Mouse (Mus musculus): ENCODE measurements around the gene Csk. TPM values are rescaled to one million over a fixed set of nuclear protein-coding genes. Genes with fewer than 3 reads are reported as not detected.

Csk gene
- polyA plus RNA-seq, 1 experiment from 2014 or later: 25.5 TPM

GRCm38 (mm10) chr9:57602098-57602497 lies 51.3 kb downstream of the Csk start:
- Histone ChIP-seq H3K9ac (ENCODE audit: low read length) (no peak overlapping the region), H3K36me3 (ENCODE audit: control insufficient read depth, insufficient read depth, low read length) (no peaks in the 10 kb centered on the region), H3K4me1 (replicated peaks; ENCODE audit: control insufficient read depth, insufficient read depth, low read length) (peaks cover 14% of the 10 kb centered on the region), H3K27me3 (ENCODE audit: control insufficient read depth, insufficient read depth, low read depth, low read length) (peaks cover 10% of the 10 kb centered on the region), H3K9me3 (ENCODE audit: control insufficient read depth, low read length) (no peaks in the 10 kb centered on the region), H3K27ac (ENCODE audit: low read length) (no peak overlapping the region), H3K4me2 (ENCODE audit: low read depth, low read length) (no peak overlapping the region), H3K4me3 (ENCODE audit: low read length) (no peak overlapping the region)
- ATAC-seq (ENCODE audit: low read depth): no peak
- WGBS: 51% methylated on average over 8 of the region's 8 CpGs

GRCm38 (mm10) chr9:57601353-57601706 lies 52.1 kb downstream of the Csk start:
- WGBS: 15% methylated on average over 2 of the region's 2 CpGs
- no peak overlapping the region for H3K4me3 ChIP-seq (ENCODE audit: low read length)
- H3K9ac ChIP-seq (ENCODE audit: low read length): no peak overlapping the region
- H3K4me2 ChIP-seq (ENCODE audit: low read depth, low read length): no peak overlapping the region
- peaks cover 8% of the 10 kb centered on the region for H3K27me3 ChIP-seq (ENCODE audit: control insufficient read depth, insufficient read depth, low read depth, low read length)
- no peak for ATAC-seq (ENCODE audit: low read depth)
- no peak overlapping the region for H3K27ac ChIP-seq (ENCODE audit: low read length)
- no peaks in the 10 kb centered on the region for H3K36me3 ChIP-seq (ENCODE audit: control insufficient read depth, insufficient read depth, low read length)
- no peaks in the 10 kb centered on the region for H3K9me3 ChIP-seq (ENCODE audit: control insufficient read depth, low read length)
- peaks cover 14% of the 10 kb centered on the region for H3K4me1 ChIP-seq (replicated peaks; ENCODE audit: control insufficient read depth, insufficient read depth, low read length)

DNA sequence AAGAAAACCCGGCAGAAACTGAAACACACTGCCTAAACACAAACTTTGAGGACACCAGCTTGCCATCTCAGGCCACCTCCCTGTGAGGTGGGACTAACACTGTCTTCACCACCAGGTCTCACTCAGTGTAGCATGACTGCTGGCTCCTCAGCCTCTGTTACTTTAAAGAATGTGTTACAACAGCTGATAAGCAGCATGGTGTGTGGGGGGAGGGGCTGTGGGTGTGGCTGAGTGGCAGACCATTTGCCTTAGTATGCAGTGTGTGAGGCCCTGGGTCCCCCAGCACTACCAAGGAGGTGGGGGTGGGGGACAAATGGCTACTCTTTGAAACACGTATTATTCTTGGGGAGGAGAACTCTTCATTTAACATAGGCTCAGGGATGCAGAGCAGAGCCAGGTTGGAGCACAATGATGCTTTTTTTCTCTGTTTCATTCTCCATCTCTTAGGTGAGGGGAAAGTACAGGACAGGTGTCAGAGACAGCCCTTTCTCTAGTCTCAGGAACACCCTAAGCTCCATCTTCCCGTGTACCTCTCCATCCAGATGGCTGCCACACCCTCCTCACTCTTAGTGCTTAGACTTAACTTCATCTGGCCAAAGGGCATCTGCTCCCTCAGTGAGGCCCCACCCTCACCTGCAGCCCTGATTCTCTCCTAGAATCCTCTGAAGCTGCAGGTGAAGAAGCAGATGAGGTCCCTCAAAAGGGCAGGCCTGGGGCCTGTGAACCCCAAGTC lies 52.6 kb downstream of the Csk start:
- ATAC-seq (ENCODE audit: low read depth): 0 out of 2 replicates have a peak, but pooled peaks have one; percentile 20
- Histone ChIP-seq H3K36me3 (ENCODE audit: control insufficient read depth, insufficient read depth, low read length) (no peaks in the 10 kb centered on the region), H3K27me3 (ENCODE audit: control insufficient read depth, insufficient read depth, low read depth, low read length) (peaks cover 4% of the 10 kb centered on the region), H3K4me3 (ENCODE audit: low read length) (no peak overlapping the region), H3K4me1 (replicated peaks; ENCODE audit: control insufficient read depth, insufficient read depth, low read length) (peaks cover 14% of the 10 kb centered on the region), H3K9me3 (ENCODE audit: control insufficient read depth, low read length) (no peaks in the 10 kb centered on the region), H3K27ac (ENCODE audit: low read length) (no peak overlapping the region), H3K9ac (ENCODE audit: low read length) (no peak overlapping the region), H3K4me2 (ENCODE audit: low read depth, low read length) (no peak overlapping the region)
- 3% methylated on average over 3 of the region's 3 CpGs for WGBS

DNA sequence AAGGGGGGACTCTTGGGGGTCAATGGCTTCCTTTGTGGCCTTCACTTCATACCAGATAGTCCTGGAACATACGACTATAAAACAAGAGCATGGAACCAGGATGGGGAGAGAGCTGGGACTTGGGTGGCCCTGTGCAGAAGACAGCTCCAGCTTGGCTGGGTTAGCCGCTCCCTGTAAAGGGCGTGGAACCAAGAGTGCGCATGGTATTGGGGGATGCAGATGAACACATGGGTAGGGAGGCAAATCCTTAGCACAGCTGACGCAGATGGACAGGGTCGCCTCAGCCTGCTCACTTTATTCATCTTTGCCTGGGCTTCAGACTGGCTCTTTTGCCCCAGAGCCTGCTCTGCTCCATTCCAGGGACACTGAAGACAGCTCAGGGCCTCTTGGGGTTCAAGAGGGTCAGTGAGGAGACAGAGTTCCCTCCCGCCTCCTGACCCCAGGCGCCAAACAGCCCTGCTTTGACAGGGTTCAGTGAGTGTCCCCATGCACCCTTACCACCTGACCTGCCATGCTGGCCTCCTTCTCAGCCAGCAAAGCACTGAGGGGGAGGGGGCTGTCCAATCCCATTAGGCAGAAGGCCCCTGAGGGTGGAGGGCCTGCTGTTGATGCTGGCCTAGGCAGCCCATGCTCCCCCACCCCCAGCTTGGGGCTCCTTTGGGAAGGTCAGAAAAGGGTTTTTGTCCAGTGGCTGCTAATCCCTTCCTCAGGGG lies 54.4 kb downstream of the Csk start:
- Histone ChIP-seq H3K4me2 (ENCODE audit: low read depth, low read length) (no peak overlapping the region), H3K4me3 (ENCODE audit: low read length) (no peak overlapping the region), H3K27me3 (ENCODE audit: control insufficient read depth, insufficient read depth, low read depth, low read length) (no peaks in the 10 kb centered on the region), H3K4me1 (replicated peaks; ENCODE audit: control insufficient read depth, insufficient read depth, low read length) (peaks cover 14% of the 10 kb centered on the region), H3K9me3 (ENCODE audit: control insufficient read depth, low read length) (no peaks in the 10 kb centered on the region), H3K36me3 (ENCODE audit: control insufficient read depth, insufficient read depth, low read length) (0 out of 2 replicates have a peak, but pooled peaks cover 2% of the 10 kb centered on the region), H3K27ac (ENCODE audit: low read length) (no peak overlapping the region), H3K9ac (ENCODE audit: low read length) (no peak overlapping the region)
- ATAC-seq (ENCODE audit: low read depth): no peak
- WGBS: 51% methylated on average over 8 of the region's 8 CpGs

DNA sequence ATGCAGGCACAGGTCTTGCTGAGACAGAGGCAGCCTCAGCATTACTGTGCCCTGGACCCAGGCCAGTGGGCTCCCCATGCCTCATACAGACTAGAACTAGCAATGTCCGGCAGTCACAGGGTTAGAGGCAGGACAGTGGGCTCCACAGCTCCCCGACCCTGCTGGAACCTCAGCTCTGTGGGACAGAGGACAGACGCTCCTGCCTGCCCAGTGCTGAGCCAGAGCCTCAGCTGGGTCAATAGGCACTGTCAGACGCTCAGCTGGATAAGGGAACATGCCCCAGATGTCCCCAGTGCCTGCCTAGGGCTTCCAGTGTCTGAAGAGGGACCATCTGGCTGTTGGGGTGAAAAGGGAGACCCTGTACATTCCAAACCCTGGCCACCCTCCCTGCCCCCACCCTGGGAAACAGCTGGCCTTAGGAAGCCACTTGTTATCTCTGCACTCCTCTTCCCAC lies 55.5 kb downstream of the Csk start:
- WGBS: 20% methylated on average over 4 of the region's 4 CpGs
- H3K4me1 ChIP-seq (replicated peaks; ENCODE audit: control insufficient read depth, insufficient read depth, low read length): peaks cover 14% of the 10 kb centered on the region

DNA sequence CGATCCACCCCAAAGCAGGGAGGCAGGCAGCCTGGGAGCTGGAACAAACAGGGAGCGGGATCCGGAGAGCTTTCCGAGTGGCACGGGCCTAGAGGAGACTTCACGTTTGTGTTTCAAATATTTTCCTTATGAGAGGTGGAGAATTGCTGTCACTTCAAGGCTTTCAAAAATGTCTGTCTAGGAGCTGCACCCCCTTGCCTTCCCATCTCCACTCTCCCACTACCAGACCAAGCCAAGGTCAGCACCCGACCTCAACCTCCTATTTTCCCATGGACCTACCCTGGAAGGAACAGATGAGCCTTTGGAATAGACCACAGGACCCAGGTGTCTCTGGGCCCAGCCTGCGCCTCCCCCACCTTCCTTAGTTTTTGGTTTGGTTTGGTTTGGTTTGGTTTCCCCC lies 56.2 kb downstream of the Csk start:
- H3K27me3 ChIP-seq (ENCODE audit: control insufficient read depth, insufficient read depth, low read depth, low read length): no peaks in the 10 kb centered on the region
- H3K9ac ChIP-seq (ENCODE audit: low read length): no peak overlapping the region
- H3K4me1 ChIP-seq (replicated peaks; ENCODE audit: control insufficient read depth, insufficient read depth, low read length): peaks cover 14% of the 10 kb centered on the region
- no peak overlapping the region for H3K27ac ChIP-seq (ENCODE audit: low read length)
- H3K4me2 ChIP-seq (ENCODE audit: low read depth, low read length): no peak overlapping the region
- H3K4me3 ChIP-seq (ENCODE audit: low read length): no peak overlapping the region
- peaks cover 4% of the 10 kb centered on the region; the same call in 1 of the 2 replicates for H3K36me3 ChIP-seq (ENCODE audit: control insufficient read depth, insufficient read depth, low read length)
- 75% methylated on average over 8 of the region's 8 CpGs for WGBS
- H3K9me3 ChIP-seq (ENCODE audit: control insufficient read depth, low read length): no peaks in the 10 kb centered on the region
- ATAC-seq (ENCODE audit: low read depth): no peak

More for the DNA sequence above, 55.5 kb downstream of the Csk start:
- H3K9me3 ChIP-seq (ENCODE audit: control insufficient read depth, low read length): no peaks in the 10 kb centered on the region
- ATAC-seq (ENCODE audit: low read depth): 0 out of 2 replicates have a peak, but pooled peaks have one; percentile 13
- H3K9ac ChIP-seq (ENCODE audit: low read length): no peak overlapping the region
- H3K4me3 ChIP-seq (ENCODE audit: low read length): no peak overlapping the region
- H3K27me3 ChIP-seq (ENCODE audit: control insufficient read depth, insufficient read depth, low read depth, low read length): no peaks in the 10 kb centered on the region
- H3K4me2 ChIP-seq (ENCODE audit: low read depth, low read length): no peak overlapping the region
- H3K36me3 ChIP-seq (ENCODE audit: control insufficient read depth, insufficient read depth, low read length): peaks cover 4% of the 10 kb centered on the region; the same call in 1 of the 2 replicates
- no peak overlapping the region for H3K27ac ChIP-seq (ENCODE audit: low read length)

- Histone ChIP-seq H3K9me3 (ENCODE audit: control insufficient read depth, low read length) (no peaks in the 10 kb centered on the region), H3K4me3 (ENCODE audit: low read length) (no peak overlapping the region), H3K9ac (ENCODE audit: low read length) (no peak overlapping the region), H3K27me3 (ENCODE audit: control insufficient read depth, insufficient read depth, low read depth, low read length) (no peaks in the 10 kb centered on the region), H3K36me3 (ENCODE audit: control insufficient read depth, insufficient read depth, low read length) (peaks cover 4% of the 10 kb centered on the region; the same call in 1 of the 2 replicates), H3K4me1 (replicated peaks; ENCODE audit: control insufficient read depth, insufficient read depth, low read length) (peaks cover 10% of the 10 kb centered on the region), H3K4me2 (ENCODE audit: low read depth, low read length) (no peak overlapping the region), H3K27ac (ENCODE audit: low read length) (no peak overlapping the region)
- ATAC-seq (ENCODE audit: low read depth): no peak
- 77% methylated on average over 9 of the region's 9 CpGs for WGBS
Observed at GRCm38 (mm10) chr9:57594174-57594509, 59.3 kb downstream of the Csk start.

DNA sequence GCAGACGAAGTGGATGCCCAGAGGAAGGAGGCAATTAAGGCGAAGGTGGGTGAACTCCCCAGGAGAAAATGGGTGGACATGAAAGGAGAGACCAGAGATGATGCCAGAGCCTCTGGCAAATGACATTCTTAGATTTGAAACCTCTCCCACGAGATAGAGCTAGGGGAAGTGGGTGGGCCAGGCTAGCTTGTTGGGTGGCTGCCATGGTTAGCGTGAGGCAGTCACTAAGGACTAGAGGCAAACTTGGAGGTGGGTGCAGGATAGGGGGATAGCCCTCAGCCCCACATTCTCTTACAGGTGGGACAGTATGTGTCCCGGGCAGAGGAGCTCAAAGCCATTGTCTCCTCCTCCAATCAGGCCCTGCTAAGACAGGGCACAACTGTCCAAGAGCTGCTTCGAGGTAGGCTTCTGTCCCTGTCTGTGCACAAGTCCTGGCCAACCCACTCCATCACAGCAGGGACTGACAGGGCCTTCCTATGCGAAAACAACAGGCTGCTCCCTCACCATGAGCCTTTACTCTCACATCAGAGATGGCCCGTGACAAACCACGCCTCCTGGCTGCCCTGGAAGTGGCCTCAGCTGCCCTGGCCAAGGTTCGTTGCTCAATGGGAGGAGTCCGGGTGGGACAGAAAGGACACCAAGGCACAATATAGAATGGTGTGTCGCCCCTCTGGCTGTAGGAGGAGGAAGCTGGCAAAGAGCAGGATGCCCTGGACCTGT lies 59.8 kb downstream of the Csk start:
- Histone ChIP-seq H3K36me3 (ENCODE audit: control insufficient read depth, insufficient read depth, low read length) (peaks cover 4% of the 10 kb centered on the region; the same call in 1 of the 2 replicates), H3K9ac (ENCODE audit: low read length) (no peak overlapping the region), H3K27ac (ENCODE audit: low read length) (no peak overlapping the region), H3K4me3 (ENCODE audit: low read length) (no peak overlapping the region), H3K4me1 (replicated peaks; ENCODE audit: control insufficient read depth, insufficient read depth, low read length) (peaks cover 15% of the 10 kb centered on the region), H3K27me3 (ENCODE audit: control insufficient read depth, insufficient read depth, low read depth, low read length) (no peaks in the 10 kb centered on the region), H3K9me3 (ENCODE audit: control insufficient read depth, low read length) (no peaks in the 10 kb centered on the region), H3K4me2 (ENCODE audit: low read depth, low read length) (no peak overlapping the region)
- no peak for ATAC-seq (ENCODE audit: low read depth)
- WGBS: 59% methylated on average over 12 of the region's 12 CpGs

GRCm38 (mm10) chr9:57590726-57591125 lies 62.7 kb downstream of the Csk start:
- no peak for ATAC-seq (ENCODE audit: low read depth)
- 42% methylated on average over 5 of the region's 5 CpGs for WGBS
- Histone ChIP-seq H3K4me2 (ENCODE audit: low read depth, low read length) (no peak overlapping the region), H3K36me3 (ENCODE audit: control insufficient read depth, insufficient read depth, low read length) (peaks cover 8% of the 10 kb centered on the region; the same call in 1 of the 2 replicates), H3K27ac (ENCODE audit: low read length) (no peak overlapping the region), H3K4me3 (ENCODE audit: low read length) (no peak overlapping the region), H3K9ac (ENCODE audit: low read length) (no peak overlapping the region), H3K4me1 (replicated peaks; ENCODE audit: control insufficient read depth, insufficient read depth, low read length) (peaks cover 14% of the 10 kb centered on the region), H3K9me3 (ENCODE audit: control insufficient read depth, low read length) (no peaks in the 10 kb centered on the region), H3K27me3 (ENCODE audit: control insufficient read depth, insufficient read depth, low read depth, low read length) (no peaks in the 10 kb centered on the region)

All from lung, embryonic 16.5 days (tissue).